Mouse (Mus musculus) embryonic stem cell, embryonic (primary cell): ENCODE measurements around the gene Clca4b.
"Not testable (repeated sequence)": the region's sequence is repeated elsewhere in the genome, so short reads cannot be mapped to it uniquely, and the experiment has no call there.

Experiments
- CTCF ChIA-PET, 4 experiments: fragments of 300-600 bp in 2 of 4; fragments of 350-600 bp in 2 of 4; sonication (Branson Sonifier 250); formaldehyde crosslinking; loops; one replicate each; lab custom pipeline; 2022; ENCODE audit warnings: inconsistent platforms in 2 of 4; lab: Charles Lee
- POLR2A ChIA-PET, 4 experiments: fragments of 300-600 bp in 2 of 4; fragments of 350-600 bp in 2 of 4; sonication (Branson Sonifier 250); formaldehyde crosslinking; loops; one replicate each; lab custom pipeline; 2022; ENCODE audit warnings: antibody characterized with exemption in 4 of 4, inconsistent platforms in 1 of 4; lab: Charles Lee

Clca4b gene

GRCm38 (mm10) chr3:144932335-144932734, at the start of gene Clca4b:
Gene Clca4b (minus strand): TSS chr3:144932529.
- ChIA-PET CTCF (no interaction called here), POLR2A (interaction anchor here in 2 of 4 experiments (0.8 to 1.7 kb wide), 2 partner anchors 15 to 186 kb away, joined by 4 to 7 read pairs; partner anchors contain the start of gene Odf2l (in 1 of the 2))

- ChIA-PET POLR2A (no interaction called here), CTCF (no interaction called here)
Observed at GRCm38 (mm10) chr3:144980551-144980950, 48.2 kb upstream of the Clca4b start.

GRCm38 (mm10) chr3:144977631-144978030, 45.3 kb upstream of the Clca4b start:
- CTCF ChIA-PET: no interaction called here
- POLR2A ChIA-PET: interaction anchor here in 2 of 4 experiments (1.2 to 3.4 kb wide), 3 partner anchors 8 to 141 kb away, joined by 3 to 21 read pairs (median 4); partner anchors contain the start of gene Odf2l (in 1 of the 2)

DNA sequence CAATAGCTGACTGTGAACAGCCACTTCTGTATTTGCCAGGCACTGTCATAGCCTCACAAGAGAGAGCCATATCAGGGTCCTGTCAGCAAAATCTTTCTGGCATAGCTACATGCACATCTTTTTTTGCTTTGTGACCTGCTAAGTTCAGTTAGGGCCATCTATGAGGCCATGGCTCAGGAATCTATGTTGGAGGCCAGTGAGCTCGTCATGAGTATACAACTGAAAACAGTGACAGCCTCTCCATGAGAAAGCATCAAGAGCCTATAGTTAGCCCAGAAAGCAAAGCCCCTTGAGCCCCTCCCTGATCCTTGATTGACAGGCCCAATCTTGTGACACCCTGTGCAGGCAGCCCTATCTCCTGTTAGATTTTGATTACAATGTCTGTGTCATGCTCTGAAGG, 43.8 kb upstream of the Clca4b start:
- POLR2A ChIA-PET: interaction anchor here in 1 of 4 experiments (1.0 to 3.4 kb wide), 2 partner anchors 10 kb away, joined by 4 to 21 read pairs; no protein-coding TSS in a partner anchor
- CTCF ChIA-PET: interaction anchor here in 1 of 4 experiments (0.6 kb wide), 1 partner anchor 1074 kb away, joined by 8 read pairs; no protein-coding TSS in a partner anchor

- CTCF ChIA-PET: no interaction called here
- POLR2A ChIA-PET: no interaction called here
Observed at GRCm38 (mm10) chr3:144974945-144975344, 42.6 kb upstream of the Clca4b start, which contains the start of gene Clca4a. Gene Clca4a (minus strand): TSS chr3:144975045.

GRCm38 (mm10) chr3:144971553-144972270, 39.4 kb upstream of the Clca4b start:
- ChIA-PET CTCF (interaction anchor here in 1 of 4 experiments (0.6 kb wide), 1 partner anchor 1469 kb away, joined by 3 read pairs; no protein-coding TSS in a partner anchor), POLR2A (interaction anchor here in 1 of 4 experiments (1.0 to 1.6 kb wide), 3 partner anchors 21 to 30 kb away, joined by 3 to 4 read pairs (median 4); no protein-coding TSS in a partner anchor)

GRCm38 (mm10) chr3:144969755-144970154, 37.4 kb upstream of the Clca4b start:
- ChIA-PET CTCF (no interaction called here), POLR2A (no interaction called here)

- POLR2A ChIA-PET: interaction anchor here in 1 of 4 experiments (0.8 to 1.5 kb wide), 2 partner anchors 10 to 23 kb away, joined by 3 to 4 read pairs; no protein-coding TSS in a partner anchor
Observed at GRCm38 (mm10) chr3:144966074-144966473, 33.7 kb upstream of the Clca4b start.

GRCm38 (mm10) chr3:144950829-144951228, 18.5 kb upstream of the Clca4b start:
- POLR2A ChIA-PET: interaction anchor here in 1 of 4 experiments (1.4 to 2.0 kb wide), 2 partner anchors 21 to 85 kb away, joined by 4 to 6 read pairs; no protein-coding TSS in a partner anchor
- CTCF ChIA-PET: no interaction called here

More at GRCm38 (mm10) chr3:144966074-144966473, 33.7 kb upstream of the Clca4b start:
- CTCF ChIA-PET: no interaction called here

DNA sequence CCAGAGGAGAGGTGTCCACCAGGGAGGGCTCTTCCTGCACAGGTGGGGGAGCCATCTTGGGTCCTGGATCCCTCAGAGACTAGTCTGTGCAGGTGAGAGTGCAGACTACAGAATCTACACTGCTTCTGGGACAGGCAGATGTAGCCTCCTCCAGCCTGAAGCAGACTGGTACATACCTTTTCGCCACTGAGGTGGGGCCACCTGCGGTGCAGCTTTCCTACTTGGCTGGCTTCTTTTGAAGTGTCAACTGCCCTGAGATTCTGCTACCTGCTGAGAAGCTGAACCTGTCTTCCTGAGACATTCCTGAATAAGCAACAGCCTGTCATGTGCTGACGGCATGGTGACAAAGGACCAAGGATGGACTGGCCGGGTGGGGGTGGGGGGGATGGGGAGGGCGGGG, 15.0 kb upstream of the Clca4b start:
- CTCF ChIA-PET: not testable (repeated sequence)
- POLR2A ChIA-PET: interaction anchor here in 1 of 4 experiments (0.9 to 2.1 kb wide), 4 partner anchors 14 to 171 kb away, joined by 3 to 7 read pairs (median 4); partner anchors contain the start of gene Odf2l

GRCm38 (mm10) chr3:144933625-144934024, 1.3 kb upstream of the Clca4b start:
- POLR2A ChIA-PET: interaction anchor here in 1 of 4 experiments (1.7 kb wide), 1 partner anchor 14 kb away, joined by 7 read pairs; no protein-coding TSS in a partner anchor
- CTCF ChIA-PET: not testable (repeated sequence)

DNA sequence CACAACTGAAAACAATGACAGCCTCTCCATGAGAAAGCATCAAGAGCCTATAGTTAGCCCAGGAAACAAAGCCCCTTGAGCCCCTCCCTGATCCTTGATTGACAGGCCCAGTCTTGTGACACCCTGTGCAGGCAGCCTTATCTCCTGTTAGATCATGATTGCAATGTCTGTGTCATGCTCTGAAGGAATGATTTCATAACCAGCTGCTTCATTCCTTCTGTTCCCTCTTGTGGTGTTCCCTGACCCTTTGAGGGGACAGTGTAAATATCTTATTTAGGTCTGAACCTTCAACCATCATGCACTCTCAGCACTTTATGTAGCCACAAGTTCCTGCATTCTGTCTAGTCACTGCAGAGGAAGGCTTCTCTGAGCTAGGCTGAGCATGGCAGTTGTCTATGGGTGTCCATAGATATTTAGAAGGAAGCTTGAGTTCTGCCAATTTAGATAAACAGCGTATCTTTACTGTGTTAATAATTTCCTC, 722 bp upstream of the Clca4b start:
- ChIA-PET CTCF (no interaction called here), POLR2A (interaction anchor here in 2 of 4 experiments (0.8 to 1.7 kb wide), 2 partner anchors 14 to 185 kb away, joined by 4 to 7 read pairs; partner anchors contain the start of gene Odf2l (in 1 of the 2))

- ChIA-PET CTCF (interaction anchor here in 1 of 4 experiments (0.6 kb wide), 1 partner anchor 257 kb away, joined by 3 read pairs; no protein-coding TSS in a partner anchor), POLR2A (no interaction called here)
Observed at GRCm38 (mm10) chr3:144914014-144914413, 18.3 kb downstream of the Clca4b start.

DNA sequence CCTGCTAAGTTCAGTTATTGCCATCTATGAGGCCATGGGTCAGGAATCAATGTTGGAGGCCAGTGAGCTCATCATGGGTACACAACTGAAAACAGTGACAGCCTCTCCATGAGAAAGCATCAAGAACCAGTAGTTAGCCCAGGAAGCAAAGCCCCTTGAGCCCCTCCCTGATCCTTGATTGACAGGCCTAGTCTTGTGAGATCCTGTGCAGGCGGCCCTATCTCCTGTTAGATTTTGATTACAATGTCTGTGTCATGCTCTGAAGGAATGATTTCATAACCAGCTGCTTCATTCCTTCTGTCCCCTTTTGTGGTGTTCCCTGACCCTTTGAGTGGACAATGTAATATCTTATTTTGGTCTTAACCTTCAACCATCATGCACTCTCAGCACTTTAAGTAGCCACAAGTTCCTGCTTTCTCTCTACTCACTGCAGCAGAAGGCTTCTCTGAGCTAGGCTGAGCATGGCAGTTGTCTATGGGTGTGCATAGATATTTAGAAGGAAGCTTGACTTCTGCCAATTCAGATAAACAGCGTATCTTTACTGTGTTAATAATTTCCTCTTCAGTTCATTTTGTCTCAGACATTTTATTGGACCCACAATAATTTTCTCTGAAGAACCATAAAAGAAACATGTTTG, 35.2 kb downstream of the Clca4b start:
- CTCF ChIA-PET: no interaction called here

GRCm38 (mm10) chr3:144890246-144890758, 42.0 kb downstream of the Clca4b start:
- ChIA-PET POLR2A (no interaction called here), CTCF (no interaction called here)

More for the DNA sequence above, 35.2 kb downstream of the Clca4b start:
- POLR2A ChIA-PET: no interaction called here

DNA sequence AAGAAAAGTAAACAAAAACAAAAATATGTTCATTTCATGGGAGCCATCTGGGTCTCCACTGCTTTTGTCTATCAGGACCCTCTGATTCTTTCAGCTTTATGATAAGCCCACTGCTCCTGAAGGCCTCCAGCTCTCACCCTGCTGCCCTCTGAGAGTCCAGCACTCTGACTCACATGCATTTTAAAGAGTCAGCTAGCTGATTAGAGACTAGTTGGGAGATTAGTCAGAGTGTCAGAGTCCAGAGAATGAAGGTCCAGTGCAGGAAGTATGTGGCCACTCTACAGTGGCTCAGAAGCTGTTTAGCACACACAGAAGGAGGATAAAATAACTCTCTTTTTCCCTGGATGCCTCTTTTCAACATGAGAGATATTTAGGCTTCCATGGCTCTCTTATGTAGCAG, 45.4 kb downstream of the Clca4b start:
- ChIA-PET CTCF (interaction anchor here in 1 of 4 experiments (0.6 kb wide), 1 partner anchor 16 kb away, joined by 5 read pairs; no protein-coding TSS in a partner anchor), POLR2A (no interaction called here)

DNA sequence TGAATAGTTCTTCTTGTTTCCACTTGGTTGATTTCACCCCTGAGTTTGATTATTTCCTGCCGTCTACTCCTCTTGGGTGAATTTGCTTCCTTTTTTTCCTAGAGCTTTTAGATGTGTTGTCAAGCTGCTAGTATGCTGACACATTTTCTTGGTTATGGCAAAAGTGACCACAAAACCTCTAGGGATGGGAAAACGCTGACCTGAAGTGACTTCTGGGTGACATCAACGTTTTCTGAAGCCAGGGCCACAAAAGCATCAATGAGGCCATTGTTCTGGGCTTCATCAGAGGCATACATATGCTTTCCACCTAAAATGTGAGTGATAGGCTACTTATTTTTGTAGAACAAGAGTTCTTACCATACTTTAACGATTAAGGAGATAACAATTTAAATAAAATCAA, 60.3 kb downstream of the Clca4b start:
- POLR2A ChIA-PET, CTCF ChIA-PET: not testable (repeated sequence)
